Mouse (Mus musculus) naive thymus-derived CD4-positive, alpha-beta T cell, adult 2 months (primary cell): ENCODE data around the gene Zhx3.

Experiments
- DNase-seq: peaks from one replicate; pipeline ENCODE4 v3.0.0-alpha.2; 2011; ENCODE audit warnings: low read depth

Zhx3 gene

DNA sequence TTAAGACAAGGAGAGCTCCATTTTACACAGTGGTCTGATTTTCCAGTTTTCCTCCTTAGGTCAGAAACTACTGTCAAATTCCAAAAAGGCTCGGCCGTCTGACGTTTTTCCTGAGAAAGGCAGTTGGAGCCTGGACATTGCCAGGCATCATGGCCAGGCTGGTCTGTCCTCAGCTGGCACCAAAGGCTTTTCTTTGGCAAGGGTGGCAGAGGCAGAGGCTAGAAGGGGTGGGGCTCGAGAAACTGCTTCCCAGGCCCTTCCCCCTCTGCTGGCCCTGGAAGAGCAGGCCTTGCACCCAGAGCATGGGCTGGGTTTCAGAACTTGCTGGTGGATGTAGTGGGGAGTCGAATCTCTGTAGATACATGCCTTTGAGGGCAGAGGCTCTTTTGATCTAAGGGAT is 9.6 kb upstream of the Zhx3 start:
- DNase-seq = no peak

DNA sequence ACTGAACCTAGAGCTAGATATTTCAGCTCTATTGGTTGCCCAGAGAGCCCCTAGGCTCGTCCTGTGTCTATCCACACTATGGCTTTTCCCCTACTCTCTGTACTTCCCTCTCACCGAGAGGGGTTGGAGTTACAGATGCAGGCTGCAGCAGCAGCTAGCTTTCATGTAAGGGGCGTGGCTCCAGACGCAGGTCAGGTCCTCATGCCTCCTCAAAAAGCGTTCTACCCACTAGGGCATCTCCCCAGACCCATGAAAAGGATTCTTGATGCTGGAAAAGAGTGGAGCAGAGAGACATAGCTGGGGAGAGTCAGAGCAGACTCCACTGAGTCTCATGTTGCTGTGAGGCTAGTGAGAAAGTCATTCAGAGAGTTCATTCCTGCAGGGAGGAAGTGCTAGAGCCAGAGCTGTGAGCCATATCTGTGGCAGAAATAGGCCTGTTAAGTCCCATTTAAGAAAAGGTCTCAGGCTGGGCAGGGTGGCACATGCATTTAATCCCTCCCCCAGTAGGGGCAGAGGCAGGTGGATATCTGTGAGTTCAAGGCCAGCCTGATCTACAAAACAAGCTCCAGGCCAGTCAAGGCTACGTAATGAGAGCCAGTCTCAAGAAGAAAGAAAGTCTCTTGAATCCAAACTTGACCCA is 8.8 kb upstream of the Zhx3 start:
- no peak for DNase-seq

DNA sequence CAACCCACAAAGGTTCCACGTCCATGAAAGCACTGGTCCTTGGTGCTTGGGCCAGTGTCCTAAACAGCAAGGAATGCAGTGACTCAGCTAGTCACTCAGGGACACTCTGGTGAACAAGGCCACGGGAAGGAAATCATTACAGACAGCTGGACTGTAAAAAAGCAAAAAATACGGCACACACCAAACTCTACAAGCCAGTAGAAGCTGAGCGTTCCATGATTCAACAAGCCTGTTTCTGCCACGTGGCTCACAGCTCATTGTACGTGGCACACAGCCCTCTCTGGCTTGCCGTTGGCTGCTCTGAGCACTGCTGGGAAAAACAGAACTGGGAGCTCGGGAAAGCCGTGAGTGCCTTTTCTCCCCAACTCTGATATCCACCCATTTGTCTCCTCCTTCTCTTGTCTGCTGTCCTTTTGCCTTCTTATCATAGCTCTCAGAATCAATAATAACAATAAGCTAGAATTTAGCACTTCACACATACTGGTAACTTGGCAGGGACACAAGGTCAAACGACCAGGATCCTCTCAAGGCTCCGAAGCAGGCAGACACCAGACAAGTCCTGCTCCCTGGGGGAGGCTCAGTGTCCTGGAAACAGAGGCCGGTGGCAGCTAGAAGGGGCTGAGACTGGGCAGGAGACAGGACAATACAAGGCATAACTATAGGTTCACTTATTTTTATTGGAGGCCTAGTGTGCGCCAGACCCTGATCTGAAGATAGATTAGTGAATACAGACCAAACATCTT is 7.8 kb upstream of the Zhx3 start, which contains the start of gene Lpin3:
Gene Lpin3, plus strand, starts transcription at position 218 of the 743 bp plus-strand sequence.
- DNase-seq = no peak

DNA sequence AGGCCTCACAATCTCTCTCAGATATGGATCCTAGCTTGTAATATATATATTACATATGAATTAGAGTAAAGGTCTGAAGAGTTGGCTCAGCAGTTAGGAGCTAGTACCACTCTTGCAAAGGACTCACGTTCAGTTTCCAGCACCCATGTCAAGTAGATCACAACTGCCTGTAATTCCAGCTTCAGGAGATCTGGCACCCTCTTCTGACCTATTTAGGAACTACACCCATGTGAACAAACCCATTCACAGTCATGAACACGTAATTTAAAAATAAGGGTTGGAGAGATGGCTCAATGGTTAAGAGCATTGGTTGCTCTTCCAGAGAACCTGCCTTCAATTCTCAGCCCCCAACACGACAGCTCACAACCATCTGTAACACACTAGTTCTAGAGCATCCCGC is 3.3 kb upstream of the Zhx3 start:
- peak; percentile 72 for DNase-seq

DNA sequence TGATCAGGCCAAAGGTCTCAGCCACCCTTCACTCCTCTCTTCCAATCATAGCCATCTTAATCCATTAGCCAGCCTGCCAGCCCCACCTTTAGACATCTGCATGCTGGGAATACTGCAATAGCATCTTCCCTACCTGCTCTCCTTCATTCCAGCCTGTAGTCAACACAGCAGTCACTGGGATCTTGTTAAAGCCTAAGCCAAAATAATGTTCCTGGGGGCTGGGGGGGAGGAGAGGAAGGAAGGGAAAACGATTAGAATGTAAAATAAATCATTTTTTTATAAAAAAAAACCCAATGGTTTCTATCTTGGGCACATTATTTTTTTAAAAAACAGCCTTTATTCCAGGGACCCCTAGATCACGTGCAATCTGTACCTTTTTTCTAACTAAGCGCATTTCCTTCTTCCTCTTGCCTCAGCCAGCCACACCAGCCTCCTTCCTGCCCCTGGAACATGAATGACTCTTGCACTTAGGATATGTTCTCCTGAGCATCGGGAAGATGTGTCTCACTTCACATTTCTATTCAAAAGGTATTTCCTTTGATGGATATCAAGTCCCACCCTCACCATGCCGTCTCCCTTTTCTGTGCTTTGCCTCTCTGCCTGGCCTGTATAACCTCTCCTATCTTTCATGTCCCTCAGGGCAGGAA is 1.6 kb upstream of the Zhx3 start:
- no peak for DNase-seq

DNA sequence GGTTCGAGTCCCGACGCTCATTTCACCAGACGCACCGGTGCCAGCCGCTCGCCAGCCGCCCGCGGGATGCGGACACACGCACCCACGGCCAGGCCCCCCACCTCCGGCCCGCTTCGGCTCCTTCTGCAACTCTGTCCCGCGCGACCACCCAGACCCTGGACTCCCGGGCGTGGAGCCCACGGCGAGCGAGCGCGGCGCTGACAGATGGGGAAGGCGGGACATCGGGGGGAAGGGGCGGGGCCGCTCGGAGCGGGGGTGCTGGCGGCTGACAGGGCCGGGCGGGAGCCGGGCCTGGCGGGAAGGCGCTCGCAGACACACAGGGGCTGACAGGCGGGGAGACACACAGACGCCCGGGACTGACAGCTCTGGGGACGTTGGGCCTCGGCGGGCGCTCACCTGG is 403 bp downstream of the Zhx3 start:
- DNase-seq = peak; percentile 80

DNA sequence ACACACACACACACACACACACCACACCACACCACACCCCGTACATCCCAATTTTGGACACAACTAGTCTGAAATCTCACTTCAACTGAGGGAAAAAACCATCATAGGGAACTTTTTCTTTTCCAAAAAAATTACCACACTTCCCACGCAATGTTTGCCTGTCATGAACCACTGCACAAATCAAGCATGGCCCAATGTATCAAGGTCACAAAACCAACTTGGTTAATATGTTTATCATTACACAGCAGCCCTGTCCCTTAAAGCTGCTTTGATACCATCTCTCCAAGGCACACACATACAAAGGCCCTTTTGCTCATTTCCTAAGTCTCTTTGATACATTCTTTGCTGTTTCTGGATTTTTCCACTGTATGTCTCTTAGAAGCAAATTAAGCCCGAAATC is 1.5 kb downstream of the Zhx3 start:
- DNase-seq = no peak

DNA sequence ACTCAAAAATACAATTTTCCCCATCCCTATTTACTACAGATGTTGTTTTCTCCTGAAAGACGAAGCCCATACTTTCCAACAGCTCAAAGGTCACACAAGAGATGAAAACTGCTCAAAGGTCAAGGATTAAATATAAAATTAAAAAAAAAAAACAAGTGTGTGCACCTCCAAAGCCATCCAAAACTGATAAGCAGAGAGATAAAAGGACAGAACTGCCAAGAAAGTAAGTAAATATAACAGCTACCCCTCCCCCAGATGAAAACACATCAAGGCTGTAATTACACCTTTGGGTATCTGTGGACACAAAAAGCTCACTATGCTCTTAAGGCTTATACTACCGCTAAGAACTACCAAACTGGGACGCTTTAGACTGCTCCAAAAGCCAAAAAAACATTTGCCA is 3.4 kb downstream of the Zhx3 start:
- DNase-seq = no peak

DNA sequence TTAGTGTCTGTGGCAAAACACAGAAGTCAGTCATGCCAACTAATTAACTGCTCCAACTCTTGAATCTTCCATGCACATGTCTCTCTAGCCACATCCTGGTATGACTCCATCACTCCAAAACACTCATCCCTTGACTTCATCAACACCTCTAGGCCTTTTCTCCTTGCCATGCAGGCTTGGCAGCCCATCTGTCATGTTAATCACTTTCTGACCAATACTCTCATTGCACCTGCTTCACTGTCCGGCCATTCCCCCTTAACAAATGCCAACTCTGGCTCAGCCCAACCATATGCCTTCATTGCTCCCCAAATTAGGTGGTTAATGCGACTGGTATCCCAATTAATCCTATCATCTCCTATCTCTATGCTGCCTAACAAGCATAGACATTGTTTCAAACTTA is 7.5 kb downstream of the Zhx3 start:
- DNase-seq = no peak

DNA sequence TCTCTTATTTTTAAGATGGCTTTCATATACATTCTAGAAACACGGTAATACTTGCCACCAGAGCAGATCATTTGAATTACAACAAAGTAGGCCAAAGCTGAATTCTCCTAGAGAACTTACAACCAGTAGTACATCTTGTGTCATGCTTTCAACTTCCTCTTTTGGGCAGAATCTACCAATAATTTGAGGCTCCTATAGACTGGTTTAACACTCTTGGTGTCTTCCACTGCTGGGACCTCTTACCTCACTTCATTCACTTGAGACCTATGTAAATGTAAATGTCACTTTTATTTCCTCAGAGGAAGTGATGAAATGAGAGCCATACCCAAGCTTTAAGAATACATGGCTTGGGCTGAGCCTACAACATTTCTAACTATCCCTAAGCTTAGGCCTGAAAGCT is 8.7 kb downstream of the Zhx3 start:
- no peak for DNase-seq

DNA sequence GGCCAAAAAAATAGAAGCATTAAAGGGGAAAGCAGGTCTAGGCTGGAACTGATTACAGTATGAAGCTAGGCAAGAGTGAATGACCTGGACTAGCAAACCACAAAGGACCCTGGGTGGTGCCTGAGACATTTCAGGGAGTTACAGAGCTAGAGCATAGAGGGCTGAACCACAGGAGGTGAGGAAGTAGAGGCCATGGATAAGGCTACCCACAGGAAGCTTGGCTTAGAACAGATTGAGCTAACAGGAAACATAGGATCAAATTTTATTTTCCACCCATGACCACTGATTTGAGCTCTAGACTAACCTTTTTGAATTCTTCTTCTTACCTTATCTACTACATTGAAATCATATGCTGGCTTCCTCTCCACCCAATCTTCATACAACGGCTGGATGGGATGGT is 12.4 kb downstream of the Zhx3 start:
- no peak for DNase-seq

DNA sequence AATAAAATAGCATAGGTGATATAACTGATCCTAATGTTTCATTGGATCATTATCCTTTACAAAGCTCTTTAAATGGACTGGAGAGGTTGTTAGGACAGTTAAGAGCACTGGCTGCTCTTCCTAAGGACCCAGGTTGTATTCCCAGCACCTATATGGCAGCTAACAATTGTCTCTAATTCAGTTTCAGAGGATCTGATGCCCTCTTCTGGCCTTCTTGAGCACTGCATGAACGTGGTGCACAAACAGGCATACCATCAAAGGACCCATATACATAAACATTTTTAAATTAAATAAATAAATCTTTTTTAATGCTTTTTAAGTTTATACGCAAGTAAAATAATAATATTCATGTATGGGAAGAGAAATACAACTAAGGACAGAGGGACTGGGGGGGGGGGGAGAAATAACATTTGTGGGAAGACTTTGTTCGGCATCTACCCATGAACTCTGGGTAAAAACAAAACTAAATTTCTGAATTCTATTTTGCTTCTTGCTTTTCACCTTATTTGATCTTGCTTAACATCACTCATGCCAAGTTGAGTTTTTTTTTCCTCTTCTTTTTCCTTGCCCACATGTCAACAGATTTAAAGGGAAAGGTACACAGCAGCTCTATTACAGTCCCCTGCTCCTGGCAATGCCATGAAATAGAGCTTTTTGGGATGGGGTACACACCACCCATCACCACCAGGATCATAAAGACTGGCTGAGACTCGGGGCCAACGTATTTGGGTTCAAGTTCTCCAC is 16.3 kb downstream of the Zhx3 start:
- no peak for DNase-seq

DNA sequence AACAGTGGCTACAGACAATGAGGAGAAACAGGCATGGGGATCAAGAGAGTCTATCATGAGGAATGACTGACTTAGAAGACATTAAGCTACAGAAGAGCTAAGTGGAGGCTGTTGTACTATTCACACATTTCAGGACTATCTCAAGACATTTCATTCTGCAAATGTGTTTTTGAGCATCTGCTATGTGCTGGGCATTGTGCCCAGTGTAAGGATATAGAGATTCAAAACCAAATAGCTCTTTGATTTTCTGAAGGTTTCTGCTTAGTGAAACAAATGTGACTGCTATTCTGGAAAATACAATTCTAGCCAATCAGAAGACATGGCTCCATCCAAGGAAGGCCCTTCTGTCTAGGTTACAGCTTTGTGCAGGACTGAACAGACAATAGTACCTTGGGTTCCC is 18.1 kb downstream of the Zhx3 start:
- no peak for DNase-seq

DNA sequence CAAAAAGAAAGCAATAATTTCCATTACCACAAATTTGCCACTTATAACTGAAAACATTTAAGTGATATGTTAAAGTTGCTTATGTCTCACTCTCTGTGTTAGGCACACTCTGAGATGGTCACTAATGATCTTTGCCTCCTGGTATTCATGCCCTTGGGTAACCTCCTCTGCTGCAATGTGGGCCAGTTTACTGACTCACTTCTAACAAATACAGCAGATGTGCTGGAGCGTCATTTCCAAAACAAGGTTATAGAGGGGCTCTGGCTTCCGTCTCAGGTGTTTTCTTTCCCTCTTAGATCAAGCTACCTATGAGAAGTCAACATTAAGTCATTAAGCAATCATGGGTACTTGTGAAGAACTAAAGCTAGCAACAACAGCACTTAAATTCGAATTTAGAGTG is 22.4 kb downstream of the Zhx3 start:
- DNase-seq = no peak

DNA sequence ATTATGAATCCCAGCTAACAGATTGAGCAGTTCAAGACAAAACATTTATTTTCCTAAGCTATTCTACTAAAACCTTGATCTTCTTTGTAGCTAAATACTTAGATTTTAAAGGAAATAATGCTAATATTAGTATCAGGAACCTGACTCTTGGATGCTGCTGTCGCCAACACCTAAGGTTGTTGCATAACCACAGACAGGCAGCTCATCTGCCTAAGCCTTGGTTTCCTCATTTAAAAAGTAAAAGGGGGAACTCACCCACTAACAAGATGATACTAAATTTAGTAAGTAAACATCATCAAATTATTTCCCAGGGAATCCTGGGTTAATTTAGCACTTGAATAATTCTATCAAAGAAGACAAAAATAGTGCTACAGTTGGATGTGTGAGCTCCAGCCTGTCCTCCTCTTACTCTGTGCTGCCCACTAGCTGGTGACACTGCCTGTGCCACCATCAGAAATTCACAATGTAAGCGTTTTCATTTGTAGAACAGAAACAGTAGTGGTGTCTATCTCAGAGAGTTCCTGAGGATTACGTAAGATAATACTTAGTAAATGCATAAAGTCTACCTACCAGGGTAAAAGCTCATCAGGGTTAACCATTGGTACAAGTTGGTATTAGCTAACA is 23.1 kb downstream of the Zhx3 start:
- no peak for DNase-seq

DNA sequence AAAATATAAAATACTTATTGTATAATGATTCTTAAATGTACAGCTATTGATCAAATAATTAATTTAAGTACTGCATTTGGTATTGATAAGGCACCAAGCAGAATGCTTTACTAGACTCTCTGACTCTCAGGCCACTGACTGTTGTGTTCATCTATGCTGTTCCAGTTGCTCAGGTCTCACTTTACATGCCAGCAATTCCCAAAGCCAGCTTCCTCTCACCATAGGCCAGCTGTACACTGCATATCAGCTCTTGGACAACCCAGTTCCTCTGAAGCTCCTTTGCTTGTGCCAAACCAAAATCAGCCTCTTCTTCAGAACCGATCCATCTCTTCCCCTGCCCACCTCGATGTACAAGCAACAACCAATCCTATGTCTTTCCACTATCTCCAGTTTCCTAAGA is 24.6 kb downstream of the Zhx3 start:
- no peak for DNase-seq

DNA sequence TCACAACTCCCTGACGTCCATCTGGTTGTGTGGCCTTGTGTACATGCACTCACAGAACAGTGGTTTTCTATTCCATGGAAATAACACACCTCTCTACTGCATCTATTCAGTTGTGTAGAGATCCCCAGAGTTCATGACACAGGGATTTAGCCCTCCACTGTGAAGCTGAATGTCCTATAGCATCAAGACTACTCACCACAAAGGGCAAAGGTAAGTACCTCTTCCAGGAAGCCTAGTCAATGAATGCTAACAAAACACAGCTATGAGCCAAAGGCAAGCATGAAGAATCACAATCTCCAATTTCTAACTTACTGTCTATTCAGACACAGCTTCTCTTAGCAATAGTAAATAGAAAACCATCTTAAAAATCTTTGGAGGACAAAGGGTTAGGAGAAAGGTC is 25.1 kb downstream of the Zhx3 start:
- no peak for DNase-seq

DNA sequence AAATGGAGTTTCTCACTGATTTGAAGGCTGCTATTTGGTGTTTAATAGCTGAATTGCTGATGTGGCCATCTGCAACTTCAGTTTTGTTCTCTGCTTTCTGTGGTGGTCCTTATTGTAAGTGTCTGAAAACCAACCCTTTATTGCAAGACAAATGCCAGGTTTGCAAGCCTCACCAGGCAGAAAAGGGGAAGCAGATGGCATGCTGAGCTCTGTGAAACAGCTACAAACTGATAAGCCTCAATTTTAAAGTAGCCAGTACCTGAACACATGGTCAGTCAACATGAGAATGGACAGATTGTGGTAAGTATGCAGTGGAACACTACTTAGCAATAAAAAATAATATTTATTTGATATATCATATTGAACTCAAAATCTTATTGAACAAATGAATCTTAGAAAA is 32.0 kb downstream of the Zhx3 start:
- no peak for DNase-seq

DNA sequence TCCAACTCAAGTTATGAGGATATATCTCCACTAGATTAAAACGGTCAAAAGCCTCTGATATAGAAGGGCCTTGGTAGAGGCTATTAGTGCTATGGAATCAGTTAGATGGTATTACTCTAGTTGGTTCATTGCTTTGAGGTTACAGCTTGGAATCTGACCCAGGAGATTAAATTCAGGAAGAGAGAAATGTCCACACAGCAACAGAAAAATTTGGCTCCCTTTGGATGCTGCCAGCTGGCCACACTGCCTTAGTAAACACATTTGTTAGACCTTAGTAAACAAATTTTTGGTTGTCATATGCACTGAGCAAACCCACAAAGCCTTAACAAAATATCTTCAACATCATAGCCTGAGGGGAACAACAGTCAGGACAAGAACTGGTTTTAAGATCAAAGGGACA is 62.0 kb downstream of the Zhx3 start:
- DNase-seq = no peak

DNA sequence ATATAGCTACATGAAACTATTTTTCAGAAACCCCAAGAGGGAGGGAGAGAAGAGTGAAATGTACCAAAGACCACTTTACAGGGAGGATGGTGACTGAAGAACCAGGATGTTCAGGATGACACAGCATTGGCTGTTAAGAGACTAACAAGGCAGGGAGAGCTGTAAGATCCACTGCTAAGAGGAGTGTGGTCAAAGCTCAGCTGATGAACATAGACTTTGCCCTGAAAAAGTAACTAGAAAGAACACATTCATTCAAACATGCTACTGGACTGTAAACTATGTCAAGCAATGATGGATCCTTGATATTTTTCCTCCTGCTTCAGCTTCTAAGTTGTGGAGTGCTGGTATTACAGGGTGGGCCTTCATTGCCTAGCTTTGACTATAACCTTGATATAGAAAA is 62.4 kb downstream of the Zhx3 start:
- no peak for DNase-seq

DNA sequence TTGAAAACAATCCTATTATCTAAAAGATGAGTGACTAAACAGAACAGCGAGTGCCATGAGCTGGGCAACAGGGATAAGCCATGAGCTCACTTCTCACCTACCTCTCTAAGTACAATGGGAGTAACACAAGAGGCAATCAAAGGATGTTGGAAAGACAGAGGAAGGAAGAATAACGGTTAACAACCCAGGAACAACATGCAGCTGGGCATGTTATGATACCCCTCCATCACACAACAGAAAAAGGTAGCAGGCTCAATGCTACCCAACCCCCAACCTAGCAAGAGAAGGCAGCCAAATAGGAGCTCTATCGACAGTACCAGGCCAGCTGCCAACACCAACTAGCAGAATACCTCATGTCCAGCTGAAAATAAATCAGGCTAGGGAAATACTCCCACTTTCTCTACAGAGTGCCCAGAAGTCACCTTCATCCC is 66.7 kb downstream of the Zhx3 start:
- no peak for DNase-seq

DNA sequence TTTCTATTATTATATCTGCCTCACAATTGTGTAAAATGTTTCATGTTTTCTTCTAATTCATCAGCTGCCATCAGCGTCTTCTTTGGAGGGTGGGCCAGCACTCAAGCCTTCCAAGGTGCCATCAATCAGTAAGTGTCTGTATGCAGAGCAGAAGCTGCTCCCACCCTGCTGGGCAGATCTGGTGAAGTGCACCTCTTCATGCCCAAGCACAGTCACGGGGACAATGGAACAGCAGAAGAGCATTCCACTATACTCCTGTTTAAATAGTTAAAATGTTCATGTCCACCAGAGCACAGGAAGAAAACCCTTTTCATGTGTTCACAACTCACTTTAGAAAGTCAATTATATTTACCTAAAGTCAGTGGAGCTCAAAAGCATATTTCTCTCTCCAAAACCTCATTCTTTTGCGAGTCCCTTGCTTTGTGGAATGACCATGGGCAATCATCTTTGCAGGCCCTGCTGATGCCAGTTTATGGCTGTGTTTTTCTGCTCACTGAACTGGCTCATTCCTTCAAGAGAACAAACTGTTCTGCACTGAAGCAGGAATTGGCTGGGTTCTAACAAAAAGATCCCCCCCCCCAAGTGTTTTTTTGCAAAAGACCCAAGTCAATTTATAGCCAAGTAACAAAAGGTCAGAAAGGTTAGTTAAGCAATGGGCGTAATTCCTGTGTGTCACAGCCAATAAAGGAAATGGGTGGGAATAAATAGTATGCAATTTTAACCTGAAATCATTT is 67.8 kb downstream of the Zhx3 start:
- DNase-seq = no peak
